Mouse (Mus musculus): Measurements from ENCODE around the gene Zbtb7b. TPM values are rescaled to one million over a fixed set of nuclear protein-coding genes. Genes with fewer than 3 reads are reported as not detected.

Gene Zbtb7b
- polyA plus RNA-seq, 1 experiment from 2014 or later, result 0.82 TPM

- WGBS, result under 1% methylated on average over 38 of the region's 38 CpGs
- Histone ChIP-seq H3K9ac (peak overlapping the region; percentile 60), H3K27me3 (peaks cover 4% of the 10 kb centered on the region), H3K4me2 (peak overlapping the region; percentile 97), H3K36me3 (peaks cover 9% of the 10 kb centered on the region; the same call in 1 of the 2 replicates), H3K4me1 (replicated peaks) (peaks cover 16% of the 10 kb centered on the region), H3K9me3 (no peaks in the 10 kb centered on the region), H3K27ac (replicated peaks) (peak overlapping the region; percentile 91), H3K4me3 (peak overlapping the region; percentile 76)
- ATAC-seq (ENCODE audit: low FRiP score, low read depth), result peak; percentile 28
Observed at GRCm38 (mm10) chr3:89348911-89349868, 45.4 kb downstream of the Zbtb7b start.

DNA sequence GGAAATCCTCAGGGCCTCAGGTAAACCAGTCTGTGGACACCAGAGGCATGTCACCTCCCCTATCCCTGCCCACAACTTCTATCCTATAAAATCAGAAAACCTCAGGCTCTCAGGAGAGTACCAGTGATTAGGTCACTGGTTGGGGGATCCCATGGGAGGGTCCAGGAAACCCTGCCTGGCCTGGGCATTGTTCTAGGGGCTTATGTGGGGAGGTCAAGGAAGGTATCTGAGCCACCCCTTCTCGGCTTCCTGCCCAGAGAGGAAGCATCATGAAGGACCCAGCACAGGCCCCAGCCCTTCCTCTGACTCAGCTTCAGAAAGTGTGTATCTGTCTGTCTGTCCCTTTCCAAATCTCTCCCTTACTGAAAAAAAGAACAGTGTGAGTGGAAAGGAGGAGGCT is 46.7 kb downstream of the Zbtb7b start:
- Histone ChIP-seq H3K4me1 (replicated peaks) (peaks cover 16% of the 10 kb centered on the region), H3K4me2 (no peak overlapping the region), H3K27me3 (peaks cover 4% of the 10 kb centered on the region; the same call in 1 of the 2 replicates), H3K9me3 (no peaks in the 10 kb centered on the region), H3K9ac (0 out of 2 replicates have a peak overlapping the region, but pooled peaks have one; percentile 0), H3K36me3 (peaks cover 16% of the 10 kb centered on the region), H3K27ac (replicated peaks) (no peak overlapping the region), H3K4me3 (no peak overlapping the region)
- 67% methylated on average over 1 of the region's 1 CpGs for WGBS
- ATAC-seq (ENCODE audit: low FRiP score, low read depth), result no peak

- no peak overlapping the region for H3K27ac ChIP-seq (replicated peaks)
- H3K27me3 ChIP-seq, result peaks cover 4% of the 10 kb centered on the region; the same call in 1 of the 2 replicates
- H3K9me3 ChIP-seq, result no peaks in the 10 kb centered on the region
- no peak for ATAC-seq (ENCODE audit: low FRiP score, low read depth)
- no peak overlapping the region for H3K9ac ChIP-seq
- no peak overlapping the region for H3K4me2 ChIP-seq
- H3K36me3 ChIP-seq, result peaks cover 16% of the 10 kb centered on the region
- 82% methylated on average over 10 of the region's 10 CpGs for WGBS
- peaks cover 18% of the 10 kb centered on the region for H3K4me1 ChIP-seq (replicated peaks)
- no peak overlapping the region for H3K4me3 ChIP-seq
Observed at GRCm38 (mm10) chr3:89346815-89347540, 47.6 kb downstream of the Zbtb7b start.

- no peak for ATAC-seq (ENCODE audit: low FRiP score, low read depth)
- peaks cover 16% of the 10 kb centered on the region for H3K36me3 ChIP-seq
- peaks cover 33% of the 10 kb centered on the region for H3K4me1 ChIP-seq (replicated peaks)
- peaks cover 4% of the 10 kb centered on the region; the same call in 1 of the 2 replicates for H3K27me3 ChIP-seq
- H3K9ac ChIP-seq, result no peak overlapping the region
- no peak overlapping the region for H3K4me2 ChIP-seq
- 87% methylated on average over 7 of the region's 7 CpGs for WGBS
- H3K9me3 ChIP-seq, result no peaks in the 10 kb centered on the region
- no peak overlapping the region for H3K27ac ChIP-seq (replicated peaks)
- no peak overlapping the region for H3K4me3 ChIP-seq
Observed at GRCm38 (mm10) chr3:89343279-89343678, 51.3 kb downstream of the Zbtb7b start.

GRCm38 (mm10) chr3:89341794-89342193 is 52.8 kb downstream of the Zbtb7b start:
- Histone ChIP-seq H3K4me2 (no peak overlapping the region), H3K27ac (replicated peaks) (no peak overlapping the region), H3K4me1 (replicated peaks) (peaks cover 45% of the 10 kb centered on the region), H3K27me3 (no peaks in the 10 kb centered on the region), H3K9me3 (no peaks in the 10 kb centered on the region), H3K9ac (no peak overlapping the region), H3K36me3 (peaks cover 16% of the 10 kb centered on the region), H3K4me3 (no peak overlapping the region)
- WGBS, result 80% methylated on average over 4 of the region's 4 CpGs
- ATAC-seq (ENCODE audit: low FRiP score, low read depth), result no peak

- H3K4me1 ChIP-seq (replicated peaks), result peaks cover 57% of the 10 kb centered on the region
- 5% methylated on average over 11 of the region's 11 CpGs for WGBS
- peaks cover 13% of the 10 kb centered on the region for H3K36me3 ChIP-seq
- peak; percentile 61 for ATAC-seq (ENCODE audit: low FRiP score, low read depth)
- no peak overlapping the region for H3K27ac ChIP-seq (replicated peaks)
- peak overlapping the region; percentile 62 for H3K4me2 ChIP-seq
- H3K9me3 ChIP-seq, result no peaks in the 10 kb centered on the region
- H3K4me3 ChIP-seq, result peak overlapping the region; percentile 32
- no peaks in the 10 kb centered on the region for H3K27me3 ChIP-seq
- H3K9ac ChIP-seq, result peak overlapping the region; percentile 40; the same call in 1 of the 2 replicates
Observed at GRCm38 (mm10) chr3:89340465-89340864, 54.1 kb downstream of the Zbtb7b start.

DNA sequence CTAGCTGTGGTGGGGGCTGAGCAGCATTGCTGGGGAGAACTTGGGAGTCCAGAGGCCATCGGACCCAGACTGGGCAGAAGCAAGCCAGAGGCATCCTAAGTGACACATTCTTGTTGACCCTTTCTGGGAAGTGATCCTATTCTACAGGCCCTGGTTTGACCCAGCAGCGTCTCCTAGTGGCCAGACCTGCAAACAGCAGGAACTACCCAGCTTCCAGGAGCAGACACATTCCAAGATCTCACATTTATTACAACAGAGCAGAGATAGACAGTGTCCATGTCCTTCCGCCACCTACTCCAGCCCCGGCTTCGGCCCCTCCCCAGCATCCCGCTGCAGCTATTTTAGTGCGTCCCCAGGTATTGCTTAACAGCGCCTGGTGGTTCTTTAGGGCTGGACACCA is 55.2 kb downstream of the Zbtb7b start:
- Histone ChIP-seq H3K27me3 (no peaks in the 10 kb centered on the region), H3K4me3 (no peak overlapping the region), H3K9ac (no peak overlapping the region), H3K4me2 (peak overlapping the region; percentile 62; the same call in 1 of the 2 replicates), H3K4me1 (replicated peaks) (peaks cover 57% of the 10 kb centered on the region), H3K36me3 (peaks cover 7% of the 10 kb centered on the region), H3K27ac (replicated peaks) (no peak overlapping the region), H3K9me3 (no peaks in the 10 kb centered on the region)
- WGBS, result 25% methylated on average over 8 of the region's 8 CpGs
- ATAC-seq (ENCODE audit: low FRiP score, low read depth), result no peak

DNA sequence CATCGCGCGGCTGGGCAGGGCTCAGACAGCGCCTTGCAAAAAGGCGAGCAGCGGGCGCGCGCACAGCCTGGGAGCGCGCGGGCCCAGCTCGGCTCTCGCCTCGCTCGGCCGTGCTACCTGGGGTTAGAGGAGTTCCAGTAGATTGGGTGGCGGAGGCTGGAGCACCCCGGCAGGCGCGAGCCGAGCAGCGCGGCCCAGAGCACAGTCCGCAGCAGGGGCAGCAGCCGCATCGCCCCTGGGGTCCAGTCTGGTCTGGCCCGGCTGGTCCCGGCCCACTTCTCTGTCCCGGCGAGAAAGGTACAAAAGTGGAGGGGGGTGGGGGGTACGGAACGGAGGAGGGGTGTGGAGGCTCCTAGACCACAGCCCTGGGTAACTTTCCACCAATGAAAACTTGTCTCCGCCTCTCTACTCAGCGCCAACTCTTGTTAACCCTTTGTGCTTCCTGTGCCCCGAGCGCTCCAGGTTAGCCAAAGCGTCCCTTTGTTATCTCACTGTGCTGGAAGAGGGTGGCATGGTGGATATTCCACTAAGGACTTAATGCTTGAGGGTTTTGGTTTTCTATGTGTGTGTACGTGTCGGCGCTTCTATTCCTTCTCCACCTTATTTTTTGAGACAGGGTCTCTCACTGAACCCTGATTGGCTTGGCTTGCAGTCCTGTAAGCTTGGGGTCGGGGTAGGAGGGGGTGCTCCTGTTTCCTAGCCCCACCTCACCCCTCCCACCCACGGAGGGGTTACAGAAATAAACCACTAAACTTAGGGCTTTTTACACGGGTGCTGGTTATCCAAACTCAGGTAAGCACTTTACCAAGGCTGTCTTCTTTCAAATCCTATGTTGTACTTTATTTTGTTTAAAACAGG is 56.6 kb downstream of the Zbtb7b start, which contains the start of gene Efna4:
TSS of gene Efna4 (minus strand) at position 308 of the 858 bp plus-strand sequence.
- WGBS, result under 1% methylated on average over 43 of the region's 44 CpGs
- ATAC-seq (ENCODE audit: low FRiP score, low read depth), result peak; percentile 73
- H3K9ac ChIP-seq, result peak within 1 kb of the TSS; percentile 59
- no peaks in the 10 kb centered on the region for H3K27me3 ChIP-seq
- no peaks in the 10 kb centered on the region for H3K9me3 ChIP-seq
- H3K4me2 ChIP-seq, result peak within 1 kb of the TSS; percentile 95
- H3K36me3 ChIP-seq, result no peaks in the 10 kb centered on the region
- H3K4me1 ChIP-seq (replicated peaks), result peaks cover 61% of the 10 kb centered on the region
- peak within 1 kb of the TSS; percentile 84 for H3K4me3 ChIP-seq
- H3K27ac ChIP-seq (replicated peaks), result peak within 1 kb of the TSS; percentile 66

DNA sequence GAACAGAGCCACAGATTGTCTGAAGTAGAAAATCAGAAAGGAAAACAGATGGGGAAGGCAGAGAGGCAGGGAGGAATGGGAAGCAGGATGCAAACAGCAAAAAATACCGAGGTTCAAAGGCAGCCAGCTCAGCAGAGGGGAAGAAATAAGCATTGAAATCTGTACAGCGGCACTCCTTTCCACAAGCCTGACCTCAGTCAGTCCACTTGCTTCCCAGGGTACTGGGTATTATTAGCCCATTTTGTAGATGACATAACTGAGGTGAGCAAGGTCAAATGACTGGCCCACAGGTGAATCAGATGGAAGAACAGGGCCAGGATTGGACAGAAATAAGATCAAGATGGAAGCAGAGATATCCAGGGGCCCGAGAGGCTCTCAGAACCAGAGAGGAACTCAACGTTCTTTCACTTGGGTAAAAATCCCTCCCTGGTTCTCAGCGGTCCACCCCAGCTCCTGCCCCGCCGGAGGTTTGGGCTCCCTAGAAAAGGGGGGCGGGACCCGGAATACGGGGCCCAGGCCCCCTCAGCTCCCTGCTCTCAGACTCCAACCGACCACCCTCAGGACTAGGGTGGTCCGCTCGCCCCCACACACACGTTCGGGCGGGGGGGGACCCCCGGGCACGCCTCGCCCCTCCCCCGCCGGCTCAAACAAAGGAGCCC is 57.4 kb downstream of the Zbtb7b start:
- ATAC-seq (ENCODE audit: low FRiP score, low read depth), result no peak
- Histone ChIP-seq H3K9ac (peak overlapping the region; percentile 59), H3K27ac (replicated peaks) (peak overlapping the region; percentile 66), H3K27me3 (no peaks in the 10 kb centered on the region), H3K4me3 (peak overlapping the region; percentile 84), H3K4me2 (peak overlapping the region; percentile 95), H3K9me3 (no peaks in the 10 kb centered on the region), H3K4me1 (replicated peaks) (peaks cover 68% of the 10 kb centered on the region), H3K36me3 (no peaks in the 10 kb centered on the region)
- 2% methylated on average over 9 of the region's 21 CpGs for WGBS

GRCm38 (mm10) chr3:89336529-89336928 is 58.0 kb downstream of the Zbtb7b start:
- H3K27ac ChIP-seq (replicated peaks), result no peak overlapping the region
- H3K27me3 ChIP-seq, result no peaks in the 10 kb centered on the region
- no peak for ATAC-seq (ENCODE audit: low FRiP score, low read depth)
- 10% methylated on average over 6 of the region's 6 CpGs for WGBS
- peak overlapping the region; percentile 25 for H3K9ac ChIP-seq
- H3K36me3 ChIP-seq, result no peaks in the 10 kb centered on the region
- H3K4me1 ChIP-seq (replicated peaks), result peaks cover 68% of the 10 kb centered on the region
- no peaks in the 10 kb centered on the region for H3K9me3 ChIP-seq
- peak overlapping the region; percentile 95 for H3K4me2 ChIP-seq
- peak overlapping the region; percentile 84 for H3K4me3 ChIP-seq

GRCm38 (mm10) chr3:89333053-89333452 is 61.5 kb downstream of the Zbtb7b start:
- Histone ChIP-seq H3K27me3 (no peaks in the 10 kb centered on the region), H3K4me2 (0 out of 2 replicates have a peak overlapping the region, but pooled peaks have one; percentile 7), H3K9me3 (no peaks in the 10 kb centered on the region), H3K27ac (replicated peaks) (peak overlapping the region; percentile 53), H3K9ac (no peak overlapping the region), H3K4me1 (replicated peaks) (peaks cover 54% of the 10 kb centered on the region), H3K36me3 (no peaks in the 10 kb centered on the region), H3K4me3 (no peak overlapping the region)
- 47% methylated on average over 11 of the region's 11 CpGs for WGBS
- no peak for ATAC-seq (ENCODE audit: low FRiP score, low read depth)

All from hindbrain, embryonic 15.5 days (tissue).